ENCODE assay signal across 24 mouse cellular contexts in the genomic region with DNA sequence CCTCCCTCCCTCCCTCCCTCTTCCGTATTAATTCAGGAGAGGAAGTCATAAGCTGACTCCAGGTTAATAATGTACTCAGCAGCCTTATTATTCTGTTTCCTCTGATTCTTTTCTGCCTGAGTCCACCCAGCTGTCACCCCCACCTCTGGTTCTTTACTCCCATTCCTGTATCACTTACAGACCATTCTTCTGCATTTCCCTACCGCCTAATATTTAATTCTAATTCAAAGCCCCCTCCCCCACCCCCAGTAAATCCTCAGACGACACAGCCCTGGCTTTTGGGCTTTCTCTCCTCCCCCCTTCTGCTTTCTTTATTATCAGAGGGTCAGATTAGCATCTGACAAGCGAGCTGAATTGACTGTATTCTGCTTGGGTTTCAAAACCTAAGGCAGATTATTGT.
DNase-seq lines count a peak whose midpoint lies in the region; ATAC-seq and TF ChIP-seq lines count a peak whose summit lies in the region.
"Had no signal": no experiment of that assay in that cellular context is flagged by ENCODE, and none has a peak within 500 bp of the region (broad histone marks: within the 10 kb centered on the region; RNA-seq: fewer than 3 reads in every experiment).

No protein-coding gene starts in this region.

- H3K4me1 ChIP-seq in forebrain, embryonic 14.5 days (ENCODE audit: control insufficient read depth, insufficient read depth, low read length): no peaks in the 10 kb centered on the region
- no peaks in the 10 kb centered on the region for H3K4me1 ChIP-seq in forebrain, embryonic 13.5 days
- peaks cover 18% of the 10 kb centered on the region for H3K4me1 ChIP-seq in kidney, embryonic 15.5 days
- H3K4me1 ChIP-seq in midbrain, embryonic 14.5 days (ENCODE audit: control insufficient read depth, insufficient read depth, low read length): no peaks in the 10 kb centered on the region; the same call in 1 of the 2 replicates
- H3K4me1 ChIP-seq: embryonic facial prominence, embryonic 12.5 days; heart, embryonic 13.5 days had no signal

- WGBS in forebrain, embryonic 14.5 days: 1% methylated on average over 3 of the region's 4 CpGs
- WGBS in forebrain, embryonic 13.5 days: 6% methylated on average over 3 of the region's 4 CpGs
- WGBS in kidney, embryonic 15.5 days: 0% methylated on average over 4 of the region's 4 CpGs
- 2% methylated on average over 3 of the region's 4 CpGs for WGBS in midbrain, embryonic 14.5 days

- peak; percentile 19 for DNase-seq in forebrain, embryonic 14.5 days (ENCODE audit: low spot score)
- DNase-seq in kidney, adult 8-10 months: no peak
- peak; percentile 68 for DNase-seq in brain, embryonic 14.5 days (ENCODE audit: low read depth)
- DNase-seq in midbrain, embryonic 14.5 days: peak; percentile 71
- DNase-seq in embryo, embryonic 10.5 days (ENCODE audit: low spot score): no peak
- DNase-seq in cerebellum, postnatal 36 days: no peak
- DNase-seq: adrenal gland, postnatal 14 days; cerebellum, postnatal 10 days; gastrocnemius, postnatal 25 days; heart, adult 18-20 months; heart, postnatal 14 days; kidney, postnatal 14 days; liver, postnatal 0 days; thymus, postnatal 25 days had no signal

- no peak overlapping the region for H3K4me2 ChIP-seq in forebrain, embryonic 14.5 days (ENCODE audit: low read length)
- H3K4me2 ChIP-seq in forebrain, embryonic 13.5 days: no peak overlapping the region
- H3K4me2 ChIP-seq in kidney, embryonic 15.5 days: no peak overlapping the region
- no peak overlapping the region for H3K4me2 ChIP-seq in midbrain, embryonic 14.5 days (ENCODE audit: low read length)
- H3K4me2 ChIP-seq: embryonic facial prominence, embryonic 12.5 days; heart, embryonic 13.5 days; limb, embryonic 12.5 days; liver, embryonic 11.5 days had no signal

- no peak overlapping the region for H3K4me3 ChIP-seq in forebrain, embryonic 14.5 days (ENCODE audit: low read depth, low read length)
- H3K4me3 ChIP-seq in forebrain, embryonic 13.5 days: no peak overlapping the region
- H3K4me3 ChIP-seq in kidney, embryonic 15.5 days (replicated peaks): no peak overlapping the region
- no peak overlapping the region for H3K4me3 ChIP-seq in midbrain, embryonic 14.5 days (replicated peaks; ENCODE audit: low read depth, low read length)
- H3K4me3 ChIP-seq: embryonic facial prominence, embryonic 12.5 days; heart, embryonic 13.5 days; limb, embryonic 12.5 days had no signal

- H3K9ac ChIP-seq in forebrain, embryonic 14.5 days (ENCODE audit: low read length): no peak overlapping the region
- no peak overlapping the region for H3K9ac ChIP-seq in forebrain, embryonic 13.5 days
- H3K9ac ChIP-seq in kidney, embryonic 15.5 days: no peak overlapping the region
- H3K9ac ChIP-seq in midbrain, embryonic 14.5 days (replicated peaks; ENCODE audit: low read length): no peak overlapping the region
- H3K9ac ChIP-seq: embryonic facial prominence, embryonic 12.5 days; heart, embryonic 13.5 days; limb, embryonic 12.5 days; liver, postnatal 0 days had no signal

- H3K27me3 ChIP-seq in forebrain, embryonic 14.5 days (replicated peaks; ENCODE audit: control insufficient read depth, insufficient read depth, low read length): no peaks in the 10 kb centered on the region
- H3K27me3 ChIP-seq in forebrain, embryonic 13.5 days: no peaks in the 10 kb centered on the region
- H3K27me3 ChIP-seq in kidney, embryonic 15.5 days: no peaks in the 10 kb centered on the region
- H3K27me3 ChIP-seq in midbrain, embryonic 14.5 days (ENCODE audit: control insufficient read depth, insufficient read depth, low read length): no peaks in the 10 kb centered on the region
- H3K27me3 ChIP-seq: embryonic facial prominence, embryonic 12.5 days; heart, embryonic 13.5 days; limb, embryonic 12.5 days had no signal

- TF ChIP-seq CTCF in brain, embryonic 14.5 days (IDR thresholded peaks at IDR 0.05; ENCODE audit: borderline replicate concordance, extremely low read depth, insufficient read depth, insufficient read length): no peak

- no peaks in the 10 kb centered on the region for H3K9me3 ChIP-seq in forebrain, embryonic 14.5 days (replicated peaks; ENCODE audit: control insufficient read depth, low read length)
- H3K9me3 ChIP-seq in forebrain, embryonic 13.5 days (replicated peaks): 0 out of 2 replicates have a peak, but pooled peaks cover 10% of the 10 kb centered on the region
- H3K9me3 ChIP-seq in kidney, embryonic 15.5 days (replicated peaks): no peaks in the 10 kb centered on the region
- H3K9me3 ChIP-seq in midbrain, embryonic 14.5 days (ENCODE audit: control insufficient read depth, low read length): no peaks in the 10 kb centered on the region
- H3K9me3 ChIP-seq: embryonic facial prominence, embryonic 12.5 days; limb, embryonic 12.5 days had no signal

- H3K36me3 ChIP-seq in forebrain, embryonic 14.5 days (ENCODE audit: control insufficient read depth, insufficient read depth, low read length): no peaks in the 10 kb centered on the region
- no peaks in the 10 kb centered on the region for H3K36me3 ChIP-seq in forebrain, embryonic 13.5 days (ENCODE audit: poor library complexity, severe bottlenecking)
- no peaks in the 10 kb centered on the region for H3K36me3 ChIP-seq in kidney, embryonic 15.5 days
- no peaks in the 10 kb centered on the region for H3K36me3 ChIP-seq in midbrain, embryonic 14.5 days (ENCODE audit: control insufficient read depth, insufficient read depth, low read length)
- H3K36me3 ChIP-seq: embryonic facial prominence, embryonic 12.5 days; heart, embryonic 13.5 days; limb, embryonic 12.5 days had no signal

- TF ChIP-seq POLR2A in brain, embryonic 14.5 days (IDR thresholded peaks at IDR 0.05; ENCODE audit: borderline replicate concordance, extremely low read depth, insufficient read depth, insufficient read length, poor library complexity, severe bottlenecking): no peak

- H3K27ac ChIP-seq in forebrain, embryonic 14.5 days (ENCODE audit: low read depth, low read length): no peak overlapping the region
- H3K27ac ChIP-seq in forebrain, embryonic 13.5 days: no peak overlapping the region
- 0 out of 2 replicates have a peak overlapping the region, but pooled peaks have one; percentile 24 for H3K27ac ChIP-seq in kidney, embryonic 15.5 days
- peak overlapping the region; percentile 56 for H3K27ac ChIP-seq in midbrain, embryonic 14.5 days (replicated peaks; ENCODE audit: low read depth, low read length)
- H3K27ac ChIP-seq: embryonic facial prominence, embryonic 12.5 days; heart, embryonic 13.5 days; limb, embryonic 12.5 days; macrophage had no signal

- 0 out of 2 replicates have a peak, but pooled peaks have one; percentile 20 for ATAC-seq in forebrain, embryonic 14.5 days
- ATAC-seq in forebrain, embryonic 13.5 days: no peak
- ATAC-seq in kidney, embryonic 15.5 days (replicated peaks; ENCODE audit: low FRiP score): peak; percentile 74
- peak; percentile 75; the same call in 1 of the 2 replicates for ATAC-seq in midbrain, embryonic 14.5 days (ENCODE audit: low FRiP score, low TSS enrichment)
- ATAC-seq: forebrain, embryonic 16.5 days; intestine, postnatal 0 days; liver, postnatal 0 days; lung, postnatal 0 days had no signal

Comparison
In these comparisons a context has a peak if more than half of its experiments do, and no peak if none do; other contexts are left out.
1. DNase-seq: peak in forebrain, embryonic 14.5 days (single experiment), brain, embryonic 14.5 days (single experiment) and midbrain, embryonic 14.5 days (single experiment); none in kidney, adult 8-10 months (0 of 2), embryo, embryonic 10.5 days (single experiment) and cerebellum, postnatal 36 days (0 of 2).
2. H3K27ac ChIP-seq: peak in kidney, embryonic 15.5 days (single experiment) and midbrain, embryonic 14.5 days (single experiment); none in forebrain, embryonic 14.5 days (single experiment) and forebrain, embryonic 13.5 days (single experiment).